Mouse (Mus musculus): Measurements from ENCODE around the gene Egfl8. TPM values are rescaled to one million over a fixed set of nuclear protein-coding genes. Genes with fewer than 3 reads are reported as not detected.

Egfl8 gene
- total RNA-seq, 2 experiments from 2014 or later: 1.7 to 2.4 TPM

GRCm38 (mm10) chr17:34593752-34594525, 21.8 kb downstream of the Egfl8 start:
- Histone ChIP-seq H3K27ac (peak overlapping the region; percentile 99; the same call in 1 of the 2 replicates), H3K4me3 (peak overlapping the region; percentile 84)
- DNase-seq (ENCODE audit: low spot score in 2 of 2): no peak
- TF ChIP-seq CTCF (conservative IDR thresholded peaks at IDR 0.05): no peak

- no peak for TF ChIP-seq CTCF (conservative IDR thresholded peaks at IDR 0.05)
- no peak for DNase-seq (ENCODE audit: low spot score in 2 of 2)
- Histone ChIP-seq H3K27ac (peak overlapping the region; percentile 99), H3K4me3 (peak overlapping the region; percentile 84)
Measured at GRCm38 (mm10) chr17:34592581-34593549, 22.9 kb downstream of the Egfl8 start.

- no peak for TF ChIP-seq CTCF (conservative IDR thresholded peaks at IDR 0.05)
- DNase-seq (ENCODE audit: low spot score in 2 of 2): peak; percentile 84 to 89
Measured at GRCm38 (mm10) chr17:34591994-34592375, 23.8 kb downstream of the Egfl8 start.

GRCm38 (mm10) chr17:34591029-34591993, 24.5 kb downstream of the Egfl8 start, which contains the start of gene Pbx2:
Gene Pbx2 (plus strand): TSS chr17:34591266.
- Histone ChIP-seq H3K27ac (peak within 1 kb of the TSS; percentile 99), H3K4me3 (peak within 1 kb of the TSS; percentile 84)
- DNase-seq (ENCODE audit: low spot score in 2 of 2): no peak
- TF ChIP-seq CTCF (conservative IDR thresholded peaks at IDR 0.05): no peak

More at GRCm38 (mm10) chr17:34591994-34592375, 23.8 kb downstream of the Egfl8 start:
- Histone ChIP-seq H3K27ac (peak overlapping the region; percentile 99), H3K4me3 (peak overlapping the region; percentile 84)

GRCm38 (mm10) chr17:34590154-34590987, 25.4 kb downstream of the Egfl8 start:
- no peak for DNase-seq (ENCODE audit: low spot score in 2 of 2)
- TF ChIP-seq CTCF (conservative IDR thresholded peaks at IDR 0.05): no peak

GRCm38 (mm10) chr17:34589681-34590101, 26.1 kb downstream of the Egfl8 start, which contains the start of gene Gpsm3:
Gene Gpsm3 (plus strand): TSS chr17:34589806.
- Histone ChIP-seq H3K27ac (peak within 1 kb of the TSS; percentile 64), H3K4me3 (no peak within 1 kb of the TSS; the same call in 1 of the 2 replicates)
- no peak for TF ChIP-seq CTCF (conservative IDR thresholded peaks at IDR 0.05)
- DNase-seq (ENCODE audit: low spot score in 2 of 2): no peak

More at GRCm38 (mm10) chr17:34590154-34590987, 25.4 kb downstream of the Egfl8 start:
- Histone ChIP-seq H3K27ac (peak overlapping the region; percentile 99), H3K4me3 (no peak overlapping the region; the same call in 1 of the 2 replicates)

GRCm38 (mm10) chr17:34589206-34589605, 26.6 kb downstream of the Egfl8 start:
- no peak for DNase-seq (ENCODE audit: low spot score in 2 of 2)
- TF ChIP-seq CTCF (conservative IDR thresholded peaks at IDR 0.05): no peak
- peak overlapping the region; percentile 64; the same call in 1 of the 2 replicates for H3K27ac ChIP-seq
- no peak overlapping the region for H3K4me3 ChIP-seq

GRCm38 (mm10) chr17:34588767-34589166, 27.0 kb downstream of the Egfl8 start:
- DNase-seq (ENCODE audit: low spot score in 2 of 2): no peak
- H3K27ac ChIP-seq: no peak overlapping the region
- TF ChIP-seq CTCF (conservative IDR thresholded peaks at IDR 0.05): no peak
- H3K4me3 ChIP-seq: no peak overlapping the region

GRCm38 (mm10) chr17:34587814-34588213, 28.0 kb downstream of the Egfl8 start:
- DNase-seq (ENCODE audit: low spot score in 2 of 2): no peak
- Histone ChIP-seq H3K4me3 (peak overlapping the region; percentile 93), H3K27ac (peak overlapping the region; percentile 97)
- no peak for TF ChIP-seq CTCF (conservative IDR thresholded peaks at IDR 0.05)

- no peak for TF ChIP-seq CTCF (conservative IDR thresholded peaks at IDR 0.05)
- DNase-seq (ENCODE audit: low spot score in 2 of 2): peak; percentile 96 to 99
- H3K27ac ChIP-seq: peak overlapping the region; percentile 97
- H3K4me3 ChIP-seq: peak overlapping the region; percentile 93
Measured at GRCm38 (mm10) chr17:34587423-34587811, 28.4 kb downstream of the Egfl8 start.
